Mouse (Mus musculus) lung, embryonic 14.5 days (tissue): ENCODE results near the gene Kcnj6. TPM values are rescaled to one million over a fixed set of nuclear protein-coding genes. Genes with fewer than 3 reads are reported as not detected.
A peak's percentile ranks its signal among the peaks of the same experiment; 100 is the strongest.

Experiments
- ATAC-seq: fragments of 200-750 bp; cut with Nextera tagmentation; 2 replicates; pipeline ENCODE4 v1.8.0; 2017; ENCODE audit warnings: mild to moderate bottlenecking, moderate TSS enrichment, moderate library complexity; ENCODE audit not compliant: insufficient read depth
- DNase-seq: peaks from one replicate; pipeline ENCODE4 v3.0.0-alpha.2; 2015
- H3K27ac ChIP-seq: fragments of 300-500 bp; sonication (generic); 2 replicates; pipeline ENCODE4 v1.5.1; 2014; ENCODE audit warnings: low read depth, mild to moderate bottlenecking, moderate library complexity
- H3K27me3 ChIP-seq: fragments of 300-500 bp; sonication (generic); 2 replicates; pipeline ENCODE4 v1.6.1; 2014; ENCODE audit warnings: low read length, control low read depth; ENCODE audit not compliant: insufficient read depth
- H3K36me3 ChIP-seq: fragments of 300-500 bp; sonication (generic); 2 replicates; pipeline ENCODE4 v1.6.1; 2014; ENCODE audit warnings: control low read depth; ENCODE audit not compliant: insufficient read depth
- H3K4me1 ChIP-seq: fragments of 300-500 bp; sonication (generic); 2 replicates; pipeline ENCODE4 v1.6.1; 2014; ENCODE audit warnings: antibody characterized with exemption, control low read depth; ENCODE audit not compliant: insufficient read depth
- H3K4me2 ChIP-seq: fragments of 300-500 bp; sonication (generic); 2 replicates; pipeline ENCODE4 v1.6.1; 2014; ENCODE audit warnings: mild to moderate bottlenecking
- H3K4me3 ChIP-seq: fragments of 300-500 bp; sonication (generic); 2 replicates; pipeline ENCODE4 v1.5.1; 2014; ENCODE audit warnings: low read depth, low read length
- H3K9ac ChIP-seq: fragments of 300-500 bp; sonication (generic); 2 replicates; pipeline ENCODE4 v1.6.1; 2014
- H3K9me3 ChIP-seq: fragments of 300-500 bp; sonication (generic); 2 replicates; pipeline ENCODE4 v1.6.1; 2016; ENCODE audit warnings: low read depth, low read length, control low read depth
- CTCF ChIP-seq: IDR thresholded peaks from 2 replicates; pipeline ENCODE4 v1.5.1; 2016; ENCODE audit warnings: antibody characterized with exemption, low read depth
- WGBS: fragments of 180-500 bp; shearing (Covaris S2); extraction: QIAGEN DNeasy Blood & Tissue Kit; methylation state at CpG from one replicate; pipeline ENCODE4 v1.1.7; 2014; 5-methylcytosine and 5-hydroxymethylcytosine counted together
- polyA plus RNA-seq: library from polyadenylated mRNA; unstranded; fragments of >200 nt; fragmentation: Nextera tagmentation; extraction: Ambion mirVana; gene quantifications from 2 replicates; pipeline ENCODE4 v1.2.1, GENCODE M21; 2014

The Kcnj6 gene
- polyA plus RNA-seq, 1 experiment from 2014 or later, result not detected

GRCm38 (mm10) chr16:94946848-94947247 lies 50.7 kb downstream of the Kcnj6 start:
- Histone ChIP-seq H3K4me2 (no peak overlapping the region), H3K9ac (no peak overlapping the region), H3K27ac (peak overlapping the region; percentile 28; the same call in 1 of the 2 replicates), H3K4me1 (no peaks in the 10 kb centered on the region), H3K36me3 (no peaks in the 10 kb centered on the region), H3K9me3 (no peaks in the 10 kb centered on the region), H3K27me3 (no peaks in the 10 kb centered on the region), H3K4me3 (no peak overlapping the region)
- DNase-seq, result peak; percentile 89
- 42% methylated on average over 5 of the region's 5 CpGs for WGBS
- peak; percentile 76 for ATAC-seq
- TF ChIP-seq CTCF, result no peak

DNA sequence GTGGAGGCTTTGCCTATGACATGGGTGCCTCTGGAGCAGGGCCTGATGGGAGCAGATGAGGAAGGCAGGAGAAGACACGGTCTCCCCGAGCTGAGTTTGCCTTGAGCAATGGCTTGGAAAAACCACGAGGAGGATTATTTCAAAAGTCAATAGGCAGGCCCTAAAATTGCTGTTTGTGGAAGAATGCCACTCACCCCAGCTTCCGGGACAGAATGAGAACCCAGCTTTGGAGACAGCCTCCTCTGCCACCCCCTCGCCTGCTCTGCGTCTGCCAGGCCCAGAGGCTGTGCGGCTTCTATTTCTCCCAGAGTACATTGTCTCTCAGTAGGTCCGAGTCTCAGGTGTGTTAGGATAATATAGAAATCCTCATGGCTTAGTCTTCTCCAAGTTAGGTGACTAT lies 64.8 kb downstream of the Kcnj6 start:
- no peak overlapping the region for H3K4me2 ChIP-seq
- H3K9me3 ChIP-seq, result no peaks in the 10 kb centered on the region
- ATAC-seq (no peak), DNase-seq (no peak)
- WGBS, result 82% methylated on average over 8 of the region's 8 CpGs
- no peak overlapping the region for H3K27ac ChIP-seq
- H3K4me3 ChIP-seq, result no peak overlapping the region
- 0 out of 2 replicates have a peak, but pooled peaks cover 3% of the 10 kb centered on the region for H3K4me1 ChIP-seq
- H3K9ac ChIP-seq, result no peak overlapping the region
- H3K27me3 ChIP-seq, result no peaks in the 10 kb centered on the region
- no peak for TF ChIP-seq CTCF
- no peaks in the 10 kb centered on the region for H3K36me3 ChIP-seq

DNA sequence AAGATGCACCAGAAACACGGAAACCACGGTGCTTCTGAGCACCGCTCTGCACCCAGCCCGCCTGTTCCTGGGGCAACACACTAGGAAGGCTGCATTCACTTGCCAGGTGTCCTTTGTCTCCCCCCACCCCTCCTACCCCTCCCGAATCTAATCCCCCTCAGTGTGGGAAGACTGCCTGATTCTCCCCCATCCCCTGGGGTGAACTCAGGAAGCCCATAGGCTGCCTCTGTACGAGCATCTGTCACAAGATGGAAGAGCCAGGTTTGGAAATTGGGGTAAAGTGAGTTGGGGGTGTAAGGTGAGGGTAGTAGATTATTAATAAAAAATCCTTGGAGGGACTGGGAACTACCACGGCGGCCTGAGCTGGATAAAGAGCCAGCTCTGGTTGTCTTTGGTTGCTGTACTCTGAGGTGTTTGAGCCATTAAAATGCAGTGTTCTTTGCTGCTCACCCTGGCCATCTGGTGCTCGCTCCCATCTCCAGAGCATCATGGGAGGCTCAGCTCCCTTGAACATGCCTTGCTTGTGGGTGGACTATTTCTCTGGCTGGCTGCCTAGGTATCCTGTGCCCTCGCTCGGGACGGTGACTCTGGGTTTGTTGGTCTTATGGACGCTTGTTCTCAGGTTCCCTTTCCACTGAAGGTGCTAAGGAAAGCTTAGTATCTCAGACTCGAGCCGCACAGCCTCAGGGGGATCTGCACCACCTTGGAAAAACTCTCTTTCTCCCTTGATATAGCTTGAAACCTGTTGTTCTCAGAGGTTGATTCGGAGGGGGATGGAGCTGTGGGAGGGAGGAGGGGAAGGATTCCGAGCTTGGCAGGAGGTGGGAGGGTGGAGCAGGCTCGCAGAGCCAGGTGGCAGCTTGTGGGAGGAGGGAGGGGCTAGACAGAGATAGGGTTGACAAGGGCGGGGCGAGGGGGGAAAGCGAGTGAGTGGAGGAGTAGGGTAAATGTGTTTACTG lies 65.9 kb downstream of the Kcnj6 start:
- no peak for TF ChIP-seq CTCF
- Histone ChIP-seq H3K4me3 (no peak overlapping the region), H3K4me1 (0 out of 2 replicates have a peak, but pooled peaks cover 3% of the 10 kb centered on the region), H3K36me3 (no peaks in the 10 kb centered on the region), H3K4me2 (peak overlapping the region; percentile 25; the same call in 1 of the 2 replicates), H3K27me3 (no peaks in the 10 kb centered on the region), H3K9me3 (no peaks in the 10 kb centered on the region), H3K9ac (no peak overlapping the region), H3K27ac (no peak overlapping the region)
- DNase-seq, result peak; percentile 19
- WGBS, result 4% methylated on average over 21 of the region's 21 CpGs
- no peak; the same call in 1 of the 2 replicates for ATAC-seq

GRCm38 (mm10) chr16:94925364-94925763 lies 72.1 kb downstream of the Kcnj6 start:
- Histone ChIP-seq H3K9me3 (no peaks in the 10 kb centered on the region), H3K27me3 (no peaks in the 10 kb centered on the region), H3K36me3 (no peaks in the 10 kb centered on the region), H3K9ac (no peak overlapping the region), H3K27ac (no peak overlapping the region), H3K4me1 (no peaks in the 10 kb centered on the region), H3K4me2 (no peak overlapping the region), H3K4me3 (no peak overlapping the region)
- no peak for ATAC-seq
- 31% methylated on average over 6 of the region's 6 CpGs for WGBS
- no peak for TF ChIP-seq CTCF
- no peak for DNase-seq

GRCm38 (mm10) chr16:94919177-94919576 lies 78.3 kb downstream of the Kcnj6 start:
- H3K9ac ChIP-seq, result no peak overlapping the region
- no peaks in the 10 kb centered on the region for H3K27me3 ChIP-seq
- H3K4me2 ChIP-seq, result no peak overlapping the region
- H3K4me1 ChIP-seq, result no peaks in the 10 kb centered on the region
- no peak for ATAC-seq
- DNase-seq, result no peak
- no peaks in the 10 kb centered on the region for H3K9me3 ChIP-seq
- no peaks in the 10 kb centered on the region for H3K36me3 ChIP-seq
- 82% methylated on average over 5 of the region's 5 CpGs for WGBS
- no peak overlapping the region for H3K27ac ChIP-seq
- H3K4me3 ChIP-seq, result no peak overlapping the region
- TF ChIP-seq CTCF, result no peak

DNA sequence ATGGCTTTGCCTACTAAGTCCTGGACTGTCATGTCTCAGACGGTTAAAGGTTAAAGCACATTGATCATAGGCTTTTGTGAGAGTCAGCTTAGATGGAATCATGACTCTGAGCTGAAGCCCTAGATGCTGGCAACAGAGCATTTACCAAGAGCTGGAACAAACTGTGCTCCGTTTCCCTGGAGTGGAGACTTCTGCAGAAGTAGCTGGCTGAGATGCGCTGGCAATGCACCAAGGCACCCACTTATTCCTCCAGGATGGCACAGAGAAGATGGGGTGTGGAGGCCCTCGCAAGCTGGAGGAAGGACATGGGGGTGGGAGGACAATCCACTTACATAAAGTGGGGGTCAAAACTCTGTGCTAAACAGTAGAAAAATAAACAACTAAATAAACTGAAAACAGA lies 91.5 kb downstream of the Kcnj6 start:
- no peak overlapping the region for H3K9ac ChIP-seq
- no peaks in the 10 kb centered on the region for H3K9me3 ChIP-seq
- DNase-seq, result no peak
- no peak for TF ChIP-seq CTCF
- H3K4me3 ChIP-seq, result no peak overlapping the region
- no peak overlapping the region for H3K4me2 ChIP-seq
- no peaks in the 10 kb centered on the region for H3K36me3 ChIP-seq
- no peak for ATAC-seq
- 88% methylated on average over 4 of the region's 4 CpGs for WGBS
- H3K4me1 ChIP-seq, result no peaks in the 10 kb centered on the region
- no peaks in the 10 kb centered on the region for H3K27me3 ChIP-seq
- H3K27ac ChIP-seq, result no peak overlapping the region

DNA sequence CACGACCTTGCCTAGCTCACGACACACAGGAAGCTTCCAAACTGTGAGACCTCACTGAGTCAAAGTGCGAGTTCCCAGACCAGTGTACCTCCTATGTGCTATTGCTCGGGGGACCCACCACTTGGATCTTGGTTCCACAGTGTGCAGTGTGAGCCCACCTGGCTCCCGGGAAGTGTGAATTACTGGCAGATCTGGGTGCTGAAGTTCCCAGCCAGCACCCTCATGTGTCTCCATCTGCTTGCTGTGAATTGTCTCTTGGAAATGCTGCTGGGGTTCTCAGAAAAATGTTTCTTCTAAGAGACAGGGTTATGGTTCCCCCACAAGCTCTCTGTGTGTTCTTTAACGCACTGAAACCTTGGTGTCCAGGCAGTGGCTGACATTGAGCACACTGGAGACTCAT lies 98.7 kb downstream of the Kcnj6 start:
- Histone ChIP-seq H3K4me3 (no peak overlapping the region), H3K27me3 (no peaks in the 10 kb centered on the region), H3K36me3 (no peaks in the 10 kb centered on the region), H3K4me2 (no peak overlapping the region), H3K4me1 (no peaks in the 10 kb centered on the region), H3K9me3 (no peaks in the 10 kb centered on the region), H3K9ac (no peak overlapping the region), H3K27ac (no peak overlapping the region)
- no peak for DNase-seq
- TF ChIP-seq CTCF, result no peak
- 78% methylated on average over 6 of the region's 6 CpGs for WGBS
- ATAC-seq, result no peak
